Mouse (Mus musculus) mature B cell (primary cell): ENCODE data around the gene Astn2.

Experiments used
- in situ Hi-C: fragments of 300-500 bp; cut with MboI; formaldehyde crosslinking; loops from 2 replicates; pipeline ENCODE4 v1.14.3; 2019

Astn2 gene

GRCm38 (mm10) chr4:65420511-65420931 lies 983.9 kb downstream of the Astn2 start:
- in situ Hi-C loops, result no loop called here

GRCm38 (mm10) chr4:65415507-65415906 lies 988.9 kb downstream of the Astn2 start:
- in situ Hi-C loops, result no loop called here

DNA sequence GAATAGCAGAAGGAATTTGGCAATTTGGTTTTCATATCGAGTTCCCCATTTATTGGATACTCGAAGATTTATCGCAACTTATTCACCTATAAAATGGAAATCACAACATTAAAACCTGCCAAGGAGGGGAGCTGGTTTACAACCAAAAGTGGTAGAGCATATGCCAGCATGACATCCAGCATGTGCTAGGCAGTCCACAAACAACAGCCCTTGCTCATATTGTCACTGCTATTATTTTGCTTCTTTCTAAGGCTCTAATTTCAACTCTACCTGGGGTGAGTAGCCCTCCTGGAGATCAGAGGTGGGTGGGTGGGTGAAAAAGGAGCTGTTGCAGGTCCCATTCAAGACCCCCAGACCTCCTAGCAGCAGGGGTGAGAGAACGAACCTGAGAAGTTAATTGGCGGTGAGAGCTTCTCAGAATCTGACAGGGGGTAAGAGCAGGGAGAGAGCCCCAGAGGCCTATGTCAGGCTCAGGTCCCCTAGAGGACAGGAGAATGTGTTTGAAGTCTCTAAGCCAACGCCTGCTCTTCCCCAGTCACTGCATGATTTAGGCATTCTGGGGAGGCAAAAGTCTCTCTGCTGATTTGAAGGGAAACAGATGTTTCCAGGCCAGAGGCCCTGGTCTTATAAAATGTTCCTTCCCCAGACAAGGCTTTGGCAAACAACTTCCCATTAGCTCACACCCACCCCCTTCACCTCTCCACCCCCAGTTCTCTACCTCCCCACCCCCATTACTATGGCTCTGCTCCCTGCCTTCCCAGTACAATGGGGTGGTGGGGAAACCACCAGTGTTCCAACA lies 1001.4 kb downstream of the Astn2 start:
- in situ Hi-C loops, result no loop called here

GRCm38 (mm10) chr4:65402286-65402685 lies 1002.1 kb downstream of the Astn2 start:
- in situ Hi-C loops, result no loop called here

DNA sequence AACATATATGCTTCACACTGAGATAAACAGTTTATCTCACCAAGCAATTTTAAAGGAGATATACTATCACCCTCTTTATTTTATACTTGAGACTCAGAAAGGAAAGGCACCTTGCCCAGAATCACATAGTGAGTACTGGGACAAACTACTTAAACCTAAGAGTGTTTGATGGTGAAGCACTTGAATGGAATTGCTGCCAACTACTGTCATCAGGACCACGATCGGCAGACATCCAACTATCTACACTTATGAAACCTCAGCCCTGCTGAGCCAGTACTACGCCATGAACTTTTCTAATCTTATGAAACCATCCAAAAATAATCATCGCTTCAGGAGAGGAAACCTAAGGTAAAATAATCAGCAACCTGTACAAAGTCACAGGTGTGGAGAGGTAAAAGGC lies 1005.0 kb downstream of the Astn2 start:
- in situ Hi-C loops, result no loop called here

- in situ Hi-C loops, result no loop called here
Observed at GRCm38 (mm10) chr4:65396806-65397205, 1007.6 kb downstream of the Astn2 start.

DNA sequence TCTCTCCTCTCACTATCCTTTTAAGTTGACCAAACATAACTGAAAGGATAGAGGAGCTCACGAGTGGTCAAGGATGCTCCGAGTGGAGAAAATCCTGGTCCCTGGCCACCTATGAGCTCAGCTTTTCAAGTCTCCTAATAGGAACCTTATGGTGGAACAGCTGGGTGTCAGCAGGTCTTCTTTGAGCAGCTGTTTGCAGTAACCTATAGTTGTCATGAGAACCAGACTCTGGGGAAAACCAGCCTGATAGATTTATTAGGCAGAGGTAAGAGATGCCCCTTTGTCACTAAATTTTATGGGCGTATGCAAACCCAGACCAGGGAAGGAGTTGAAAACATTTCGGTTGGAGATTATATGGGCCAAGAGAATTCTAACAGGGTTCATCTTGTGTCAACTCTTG lies 1013.4 kb downstream of the Astn2 start:
- in situ Hi-C loops, result no loop called here

DNA sequence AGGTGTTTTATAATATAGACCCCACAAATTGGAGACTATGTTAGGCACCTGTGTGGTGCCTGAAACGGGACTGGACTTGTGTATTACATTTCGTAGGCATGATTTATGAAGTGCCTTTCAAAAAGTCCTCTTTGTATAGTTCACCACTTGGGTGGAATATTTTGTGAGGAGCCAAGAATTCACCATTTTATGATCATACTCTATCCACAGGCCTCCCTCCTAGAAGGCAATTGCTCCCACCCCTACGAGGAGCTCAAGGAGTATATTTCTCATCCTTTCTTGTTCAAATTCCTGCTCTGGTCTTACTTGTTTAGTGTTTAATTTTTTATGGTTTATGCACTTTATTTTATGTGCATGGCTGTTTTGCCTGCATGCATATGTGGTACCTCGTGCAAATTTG lies 1021.3 kb downstream of the Astn2 start:
- in situ Hi-C loops, result no loop called here

GRCm38 (mm10) chr4:65379461-65379860 lies 1025.0 kb downstream of the Astn2 start:
- in situ Hi-C loops, result no loop called here

- in situ Hi-C loops, result no loop called here
Observed at GRCm38 (mm10) chr4:65376571-65376970, 1027.8 kb downstream of the Astn2 start.

- in situ Hi-C loops, result no loop called here
Observed at GRCm38 (mm10) chr4:65373841-65374240, 1030.6 kb downstream of the Astn2 start.

GRCm38 (mm10) chr4:65372731-65373130 lies 1031.7 kb downstream of the Astn2 start:
- in situ Hi-C loops, result no loop called here

GRCm38 (mm10) chr4:65367135-65367534 lies 1037.3 kb downstream of the Astn2 start:
- in situ Hi-C loops, result no loop called here

- in situ Hi-C loops, result no loop called here
Observed at GRCm38 (mm10) chr4:65354580-65354979, 1049.8 kb downstream of the Astn2 start.

- in situ Hi-C loops, result no loop called here
Observed at GRCm38 (mm10) chr4:65350521-65350920, 1053.9 kb downstream of the Astn2 start.

- in situ Hi-C loops, result no loop called here
Observed at GRCm38 (mm10) chr4:65341766-65342165, 1062.6 kb downstream of the Astn2 start.

- in situ Hi-C loops, result no loop called here
Observed at GRCm38 (mm10) chr4:65333718-65334117, 1070.7 kb downstream of the Astn2 start.
